Mouse (Mus musculus) central nervous system, embryonic 14 days (tissue): ENCODE measurements around the gene Olfr91. TPM values are rescaled to one million over a fixed set of nuclear protein-coding genes. Genes with fewer than 3 reads are reported as not detected.

Experiments
- polyA plus RNA-seq: library from polyadenylated mRNA; depleted of rRNA; stranded (reverse); fragments of >200 nt; gene quantifications from 2 replicates; pipeline ENCODE4 v1.2.3, GENCODE M21; 2012; rRNA removed

Olfr91 gene
- polyA plus RNA-seq, result not detected in 2 replicates

GRCm38 (mm10) chr17:37098178-37098577 lies at the start of gene Olfr91:
Gene Olfr91, minus strand, starts transcription at chr17:37098278.

DNA sequence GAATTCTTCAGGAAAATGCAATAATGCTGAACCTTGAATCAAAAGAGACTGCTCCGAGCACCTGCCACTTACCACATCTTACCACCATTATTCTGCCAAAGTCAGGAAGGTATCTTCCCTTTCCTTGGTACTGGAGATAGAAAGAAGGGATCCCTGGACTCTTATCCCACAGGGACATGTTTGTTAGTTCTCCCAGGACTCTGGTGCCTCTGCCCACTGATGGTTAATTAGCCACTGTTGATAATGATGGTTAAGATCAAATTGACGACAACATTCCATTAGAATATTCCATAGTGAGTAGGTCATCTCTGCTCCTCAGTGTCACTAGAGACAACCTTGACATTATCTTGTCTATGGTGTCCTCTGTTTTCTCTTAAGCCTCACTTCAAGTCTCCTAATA lies 21.9 kb upstream of the Olfr91 start, which contains the start of gene Olfr92:
TSS of gene Olfr92 (minus strand) at position 101 of the 400 bp plus-strand sequence.

GRCm38 (mm10) chr17:37088399-37088798 lies 9.7 kb downstream of the Olfr91 start, which contains the start of gene Olfr90:
Gene Olfr90, minus strand, starts transcription at chr17:37088499.

DNA sequence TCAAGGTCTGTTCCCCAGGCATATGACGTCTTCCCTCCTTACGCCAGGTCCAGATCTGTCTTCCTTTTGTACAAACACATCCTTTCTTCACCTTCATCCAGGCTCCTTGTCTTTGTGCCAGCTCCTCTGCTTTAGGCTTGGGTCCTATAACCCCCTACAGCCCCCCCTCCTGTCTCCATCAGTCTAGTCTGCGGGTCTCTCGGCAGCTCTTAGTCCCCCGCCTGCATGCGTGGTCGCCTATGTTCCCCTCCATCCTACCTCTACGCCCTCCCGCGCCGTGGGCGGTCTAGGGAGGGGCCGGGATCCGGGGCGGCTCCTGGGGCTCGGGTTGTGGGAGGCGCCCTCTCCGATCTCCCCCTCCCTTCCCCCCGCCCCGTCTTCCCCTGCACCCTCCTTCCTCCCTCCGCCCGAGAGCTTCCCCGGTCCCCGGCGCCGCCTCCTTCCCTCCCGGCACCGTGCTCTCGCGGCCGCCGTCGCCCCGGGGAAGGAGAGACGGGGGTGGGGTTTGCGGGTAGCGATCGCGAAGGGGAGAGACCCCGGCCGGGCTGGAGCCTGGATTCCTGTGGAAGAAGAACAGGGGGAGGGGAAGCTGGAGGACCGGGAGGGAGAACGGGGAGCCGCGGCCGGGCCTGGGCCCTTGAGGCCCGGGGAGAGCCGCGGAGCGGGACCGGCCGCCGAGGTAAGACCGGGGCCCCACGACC lies 52.3 kb downstream of the Olfr91 start, which contains the start of gene Gabbr1:
TSS of gene Gabbr1 (plus strand) at position 356 of the 701 bp plus-strand sequence.

Other genes starting within 250 kb of the Olfr91 start
- gene Trim15, start 231.1 kb downstream of the Olfr91 start, polyA plus RNA-seq, result 0.09 and 0.11 TPM in 2 replicates
- 0.29 and 0.55 TPM in 2 replicates for gene Trim10, start 228.7 kb downstream of the Olfr91 start, polyA plus RNA-seq
- gene Trim40, start 208.2 kb downstream of the Olfr91 start, polyA plus RNA-seq, result 0.16 TPM in 1 of 2 replicates, not detected in the other
- 0.02 TPM in 1 of 2 replicates, not detected in the other for gene Trim31, start 200.2 kb downstream of the Olfr91 start, polyA plus RNA-seq
- gene Rnf39, start 155.4 kb downstream of the Olfr91 start, polyA plus RNA-seq, result 0.25 and 0.30 TPM in 2 replicates
- 163 and 175 TPM in 2 replicates for gene Ppp1r11, start 146.5 kb downstream of the Olfr91 start, polyA plus RNA-seq
- 59.2 and 62.7 TPM in 2 replicates for gene Znrd1, start 139.7 kb downstream of the Olfr91 start, polyA plus RNA-seq
- gene Znrd1as, start 139.7 kb downstream of the Olfr91 start, polyA plus RNA-seq, result 4.9 and 5.0 TPM in 2 replicates
- gene 2410137M14Rik, start 117.0 kb downstream of the Olfr91 start, polyA plus RNA-seq, result 1.4 and 2.1 TPM in 2 replicates
- 14.7 and 16.0 TPM in 2 replicates for gene H2-M5, start 108.7 kb downstream of the Olfr91 start, polyA plus RNA-seq
- gene Zfp57, start 97.1 kb downstream of the Olfr91 start, polyA plus RNA-seq, result 401 and 458 TPM in 2 replicates
- gene Mog, start 74.9 kb downstream of the Olfr91 start, polyA plus RNA-seq, result 0.04 and 0.11 TPM in 2 replicates
- 205 and 209 TPM in 2 replicates for gene Gabbr1, start 52.3 kb downstream of the Olfr91 start, polyA plus RNA-seq
- gene Olfr90, start 9.8 kb downstream of the Olfr91 start, polyA plus RNA-seq, result not detected in 2 replicates
- not detected in 2 replicates for gene Olfr92, start 21.8 kb upstream of the Olfr91 start, polyA plus RNA-seq
- gene Olfr93, start 63.2 kb upstream of the Olfr91 start, polyA plus RNA-seq, result not detected in 2 replicates
- gene Ubd, start 95.6 kb upstream of the Olfr91 start, polyA plus RNA-seq, result 0.15 and 0.41 TPM in 2 replicates
- 0.04 TPM in 1 of 2 replicates, not detected in the other for gene Olfr94, start 102.7 kb upstream of the Olfr91 start, polyA plus RNA-seq
- 0.01 TPM in 1 of 2 replicates, not detected in the other for gene Olfr95, start 114.8 kb upstream of the Olfr91 start, polyA plus RNA-seq
- gene Olfr96, start 121.9 kb upstream of the Olfr91 start, polyA plus RNA-seq, result not detected in 2 replicates
- gene Olfr97, start 139.1 kb upstream of the Olfr91 start, polyA plus RNA-seq, result not detected in 2 replicates
- not detected in 2 replicates for gene Olfr98, start 165.5 kb upstream of the Olfr91 start, polyA plus RNA-seq
- 0.74 and 0.78 TPM in 2 replicates for gene H2-M3, start 171.9 kb upstream of the Olfr91 start, polyA plus RNA-seq
- not detected in 2 replicates for gene Olfr99, start 185.2 kb upstream of the Olfr91 start, polyA plus RNA-seq
- not detected in 2 replicates for gene Olfr101, start 206.0 kb upstream of the Olfr91 start, polyA plus RNA-seq
- not detected in 2 replicates for gene Olfr102, start 218.8 kb upstream of the Olfr91 start, polyA plus RNA-seq
- not detected in 2 replicates for gene Olfr103, start 241.4 kb upstream of the Olfr91 start, polyA plus RNA-seq